Mouse (Mus musculus) embryo, embryonic 9.5 days (tissue): ENCODE data around the gene Lig1.

Experiments
- DNase-seq: peaks from one replicate; pipeline ENCODE4 v3.0.0-alpha.2; 2017; ENCODE audit errors: extremely low spot score

The Lig1 gene

GRCm38 (mm10) chr7:13310493-13311199, 33.6 kb downstream of the Lig1 start:
- DNase-seq, result no peak

- no peak for DNase-seq
Measured at GRCm38 (mm10) chr7:13311401-13311800, 34.3 kb downstream of the Lig1 start.

- DNase-seq, result no peak
Measured at GRCm38 (mm10) chr7:13314095-13314597, 37.1 kb downstream of the Lig1 start.

- DNase-seq, result no peak
Measured at GRCm38 (mm10) chr7:13321424-13321823, 44.3 kb downstream of the Lig1 start.

GRCm38 (mm10) chr7:13324316-13324715, 47.2 kb downstream of the Lig1 start, which contains the start of gene Pla2g4c:
Pla2g4c (plus strand) TSS chr7:13324655.
- DNase-seq, result no peak

GRCm38 (mm10) chr7:13330575-13330974, 53.5 kb downstream of the Lig1 start:
- no peak for DNase-seq

GRCm38 (mm10) chr7:13355943-13356342, 78.9 kb downstream of the Lig1 start:
- no peak for DNase-seq
